Mouse (Mus musculus) midbrain, postnatal 0 days (tissue): ENCODE measurements around the gene Gtpbp1. TPM values are rescaled to one million over a fixed set of nuclear protein-coding genes. Genes with fewer than 3 reads are reported as not detected.

Source experiments
- ATAC-seq: fragments of 200-750 bp; cut with Nextera tagmentation; 2 replicates; pipeline ENCODE4 v1.8.0; 2017; ENCODE audit warnings: moderate number of reproducible peaks, mild to moderate bottlenecking, moderate TSS enrichment, moderate library complexity; ENCODE audit not compliant: low FRiP score
- DNase-seq: peaks from one replicate; pipeline ENCODE4 v3.0.0-alpha.2; 2015; ENCODE audit warnings: low spot score
- H3K27ac ChIP-seq: fragments of 300-500 bp; sonication (generic); 2 replicates; pipeline ENCODE4 v1.5.1; 2014; ENCODE audit warnings: low read depth, mild to moderate bottlenecking, low read length, mixed read lengths
- H3K27me3 ChIP-seq: fragments of 300-500 bp; sonication (generic); 2 replicates; pipeline ENCODE4 v1.6.1; 2014; ENCODE audit warnings: low read length, control low read depth, mixed read lengths; ENCODE audit not compliant: insufficient read depth
- H3K36me3 ChIP-seq: fragments of 300-500 bp; sonication (generic); 2 replicates; pipeline ENCODE4 v1.6.1; 2014; ENCODE audit warnings: low read length, control low read depth, mixed read lengths; ENCODE audit not compliant: insufficient read depth
- H3K4me1 ChIP-seq: fragments of 300-500 bp; sonication (generic); 2 replicates; pipeline ENCODE4 v1.6.1; 2014; ENCODE audit warnings: mild to moderate bottlenecking, control low read depth, antibody characterized with exemption, low read length, mixed read lengths; ENCODE audit not compliant: insufficient read depth
- H3K4me2 ChIP-seq: fragments of 300-500 bp; sonication (generic); 2 replicates; pipeline ENCODE4 v1.6.1; 2014; ENCODE audit warnings: low read depth, mild to moderate bottlenecking, low read length, mixed read lengths; ENCODE audit not compliant: poor library complexity, severe bottlenecking
- H3K4me3 ChIP-seq: fragments of 300-500 bp; sonication (generic); 2 replicates; pipeline ENCODE4 v1.5.1; 2014; ENCODE audit warnings: low read depth, mild to moderate bottlenecking, low read length, moderate library complexity
- H3K9ac ChIP-seq: fragments of 300-500 bp; sonication (generic); replicated peaks from 2 replicates; pipeline ENCODE4 v1.6.1; 2014; ENCODE audit warnings: mild to moderate bottlenecking, low read length, moderate library complexity, mixed read lengths; ENCODE audit not compliant: poor library complexity, severe bottlenecking
- H3K9me3 ChIP-seq: fragments of 300-500 bp; sonication (generic); 2 replicates; pipeline ENCODE4 v1.6.1; 2016; ENCODE audit warnings: low read length, control low read depth
- CTCF ChIP-seq: IDR thresholded peaks from 2 replicates; pipeline ENCODE4 v1.5.1; 2016; ENCODE audit warnings: antibody characterized with exemption, mild to moderate bottlenecking
- WGBS: fragments of 180-500 bp; shearing (Covaris S2); extraction: QIAGEN DNeasy Blood & Tissue Kit; methylation state at CpG from one replicate; pipeline ENCODE4 v1.1.7; 2014; 5-methylcytosine and 5-hydroxymethylcytosine counted together
- polyA plus RNA-seq: library from polyadenylated mRNA; unstranded; fragments of >200 nt; fragmentation: Nextera tagmentation; extraction: Ambion mirVana; gene quantifications from 2 replicates; pipeline ENCODE4 v1.2.1, GENCODE M21; 2015
- total RNA-seq: library from RNA; depleted of rRNA; stranded (reverse); fragments of >200 nt; gene quantifications from 2 replicates; pipeline ENCODE4 v1.2.3, GENCODE M21; 2014

The Gtpbp1 gene
- total and polyA plus RNA-seq, 2 experiments from 2014 or later, result 40.0 to 99.3 TPM

DNA sequence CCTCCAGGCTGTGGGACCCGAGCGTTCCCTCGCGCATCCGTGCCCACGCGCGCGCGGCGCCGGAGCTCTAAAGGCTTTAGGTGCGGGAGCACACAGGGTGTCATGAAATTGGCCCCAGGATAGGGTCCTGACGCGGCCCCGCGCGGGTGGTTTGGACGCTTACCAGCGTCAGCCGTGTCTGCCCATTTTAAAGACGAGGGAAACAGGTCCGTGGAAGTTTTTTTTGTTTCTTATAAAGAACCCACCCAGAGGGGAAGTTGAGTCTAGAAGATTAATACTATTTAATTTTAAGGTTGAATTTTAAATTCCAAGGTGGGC, 52.0 kb downstream of the Gtpbp1 start:
- peak overlapping the region; percentile 71 for H3K27ac ChIP-seq
- peaks cover 18% of the 10 kb centered on the region for H3K36me3 ChIP-seq
- TF ChIP-seq CTCF, result no peak
- 0% methylated on average over 23 of the region's 23 CpGs for WGBS
- H3K4me3 ChIP-seq, result peak overlapping the region; percentile 97
- ATAC-seq (no peak; the same call in 1 of the 2 replicates), DNase-seq (no peak)
- H3K9me3 ChIP-seq, result no peaks in the 10 kb centered on the region
- H3K4me2 ChIP-seq, result peak overlapping the region; percentile 88
- no peaks in the 10 kb centered on the region for H3K27me3 ChIP-seq
- H3K9ac ChIP-seq, result peak overlapping the region; percentile 87
- H3K4me1 ChIP-seq, result peaks cover 10% of the 10 kb centered on the region

DNA sequence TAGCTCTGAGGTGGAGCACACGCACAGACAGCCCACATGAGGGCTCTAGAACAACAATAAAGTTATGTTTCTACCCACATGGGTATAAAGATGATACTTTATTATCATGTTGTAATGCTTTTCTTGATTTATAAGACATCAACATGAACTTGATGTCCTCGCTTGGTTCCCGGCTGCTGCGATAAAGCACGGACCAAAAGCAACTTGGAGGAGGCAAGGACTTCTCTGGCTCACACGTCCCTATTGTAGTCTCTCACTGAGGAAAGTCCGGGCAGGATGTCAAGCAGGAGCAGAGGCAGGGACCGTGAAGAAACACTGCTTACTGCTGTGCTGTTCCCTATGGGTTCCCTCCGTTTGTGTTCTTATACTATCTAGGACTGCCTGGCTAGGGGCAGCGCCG, 53.4 kb downstream of the Gtpbp1 start:
- H3K4me3 ChIP-seq, result no peak overlapping the region

DNA sequence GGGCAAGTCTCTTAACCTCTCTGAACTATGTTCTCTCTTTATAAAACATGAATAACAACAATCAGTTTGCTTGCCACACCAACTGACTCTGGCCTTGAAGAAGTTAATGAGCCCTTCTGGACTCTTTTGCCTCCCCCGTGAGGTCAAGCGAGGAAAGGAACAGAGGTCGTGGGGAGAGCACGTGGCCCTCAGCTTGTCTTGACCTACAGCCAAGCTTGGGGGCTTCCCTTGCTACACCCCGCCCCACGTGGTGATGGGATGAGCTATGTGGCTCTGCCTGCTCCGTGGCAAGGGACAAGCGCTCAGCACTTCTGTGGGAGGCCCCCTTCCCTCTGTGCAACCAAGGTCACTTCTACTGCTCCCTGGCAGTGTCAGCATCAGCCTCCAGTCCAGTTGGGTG, 54.1 kb downstream of the Gtpbp1 start:
- peaks cover 10% of the 10 kb centered on the region for H3K4me1 ChIP-seq
- TF ChIP-seq CTCF, result no peak
- H3K27me3 ChIP-seq, result no peaks in the 10 kb centered on the region
- no peaks in the 10 kb centered on the region for H3K36me3 ChIP-seq
- H3K27ac ChIP-seq, result no peak overlapping the region
- ATAC-seq (no peak), DNase-seq (no peak)
- no peak overlapping the region for H3K4me3 ChIP-seq
- H3K4me2 ChIP-seq, result no peak overlapping the region
- H3K9ac ChIP-seq, result no peak overlapping the region
- WGBS, result 75% methylated on average over 8 of the region's 8 CpGs
- no peaks in the 10 kb centered on the region for H3K9me3 ChIP-seq

More for the DNA sequence above, 53.4 kb downstream of the Gtpbp1 start:
- Histone ChIP-seq H3K9me3 (no peaks in the 10 kb centered on the region), H3K4me2 (no peak overlapping the region), H3K27ac (no peak overlapping the region), H3K27me3 (no peaks in the 10 kb centered on the region), H3K9ac (no peak overlapping the region), H3K36me3 (0 out of 2 replicates have a peak, but pooled peaks cover 5% of the 10 kb centered on the region), H3K4me1 (peaks cover 10% of the 10 kb centered on the region)
- 92% methylated on average over 11 of the region's 11 CpGs for WGBS
- DNase-seq, result no peak
- no peak for TF ChIP-seq CTCF
- no peak for ATAC-seq

DNA sequence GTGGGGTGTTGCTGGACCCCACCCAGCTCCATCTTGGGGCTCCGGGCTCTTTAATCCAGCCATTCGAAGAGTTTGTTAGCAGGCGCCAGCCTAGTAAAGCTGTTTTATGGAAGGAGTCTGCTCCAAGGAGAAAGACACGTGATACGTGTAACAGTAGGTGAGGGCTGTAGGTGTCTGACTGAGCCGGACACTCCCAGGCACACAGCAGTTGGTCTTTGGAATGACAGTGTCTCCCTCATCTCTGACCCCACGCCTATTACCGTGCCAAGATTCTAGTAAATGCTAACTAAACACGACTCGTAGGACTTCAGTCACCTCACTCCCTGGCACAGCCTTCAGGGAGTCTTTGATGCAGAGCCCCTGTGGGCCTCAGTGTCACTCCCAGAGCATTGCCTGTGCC, 54.7 kb downstream of the Gtpbp1 start:
- Histone ChIP-seq H3K36me3 (no peaks in the 10 kb centered on the region), H3K27ac (no peak overlapping the region), H3K9ac (no peak overlapping the region), H3K27me3 (no peaks in the 10 kb centered on the region), H3K4me2 (no peak overlapping the region), H3K4me3 (no peak overlapping the region), H3K4me1 (peaks cover 10% of the 10 kb centered on the region), H3K9me3 (no peaks in the 10 kb centered on the region)
- DNase-seq (no peak), ATAC-seq (no peak)
- 88% methylated on average over 10 of the region's 10 CpGs for WGBS
- no peak for TF ChIP-seq CTCF

DNA sequence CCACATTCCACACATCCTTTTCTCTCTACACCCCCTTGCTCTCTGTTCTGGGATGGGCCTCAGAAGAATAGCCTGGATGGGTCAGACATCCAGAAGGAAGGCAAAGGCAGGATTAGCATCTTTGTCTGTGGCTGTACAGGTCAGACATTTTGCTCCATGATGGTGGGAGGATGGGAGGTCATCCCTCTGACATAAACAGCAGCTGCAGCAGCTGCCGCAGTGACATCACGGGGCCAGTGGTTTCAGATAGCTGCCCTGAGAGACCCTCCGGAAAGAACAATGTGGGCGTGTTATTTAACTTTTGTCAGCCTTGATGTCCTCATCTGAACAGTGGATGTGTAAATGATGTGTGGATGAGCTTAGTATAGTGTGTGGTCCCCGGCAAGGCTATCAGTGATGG, 55.2 kb downstream of the Gtpbp1 start:
- DNase-seq, result no peak
- Histone ChIP-seq H3K9me3 (no peaks in the 10 kb centered on the region), H3K27me3 (no peaks in the 10 kb centered on the region), H3K36me3 (no peaks in the 10 kb centered on the region), H3K27ac (no peak overlapping the region), H3K9ac (no peak overlapping the region), H3K4me2 (no peak overlapping the region), H3K4me3 (no peak overlapping the region), H3K4me1 (peaks cover 10% of the 10 kb centered on the region)
- ATAC-seq, result no peak
- TF ChIP-seq CTCF, result no peak
- 88% methylated on average over 5 of the region's 5 CpGs for WGBS

DNA sequence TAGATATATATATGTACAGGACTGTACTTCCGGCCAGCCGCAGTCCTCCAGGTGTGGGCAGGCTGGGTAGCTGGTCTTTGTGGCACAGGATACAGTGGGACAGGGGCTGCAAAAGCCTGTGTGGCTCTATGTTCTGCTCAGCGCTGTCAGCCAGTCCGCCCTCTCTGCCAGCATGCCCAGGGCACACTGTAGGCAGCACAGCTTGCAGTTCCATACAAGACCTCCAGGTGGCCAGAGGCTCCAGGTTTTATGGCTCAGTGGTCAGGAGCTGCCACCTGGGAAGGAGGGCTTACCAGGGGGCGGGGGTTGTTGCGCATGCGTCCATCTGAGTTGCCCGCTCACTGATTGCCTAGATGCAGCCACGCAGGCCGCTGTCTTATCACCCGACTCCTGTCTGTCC, 57.4 kb downstream of the Gtpbp1 start:
- peak; percentile 72 for TF ChIP-seq CTCF
- Histone ChIP-seq H3K4me2 (no peak overlapping the region), H3K9ac (0 out of 2 replicates have a peak overlapping the region, but pooled peaks have one; percentile 4), H3K27me3 (no peaks in the 10 kb centered on the region), H3K27ac (no peak overlapping the region), H3K9me3 (no peaks in the 10 kb centered on the region), H3K36me3 (no peaks in the 10 kb centered on the region), H3K4me3 (no peak overlapping the region), H3K4me1 (peaks cover under 1% of the 10 kb centered on the region; the same call in 1 of the 2 replicates)
- WGBS, result 52% methylated on average over 11 of the region's 11 CpGs
- DNase-seq (peak; percentile 60), ATAC-seq (peak; percentile 57; the same call in 1 of the 2 replicates)
